Mouse (Mus musculus) thymus, adult 2 months (tissue): ENCODE measurements around the gene Alg12. TPM values are rescaled to one million over a fixed set of nuclear protein-coding genes. Genes with fewer than 3 reads are reported as not detected.
"Not testable (repeated sequence)": the region's sequence is repeated elsewhere in the genome, so short reads cannot be mapped to it uniquely, and the experiment has no call there.

Experiments used
- DNase-seq: peaks from one replicate; pipeline ENCODE4 v3.0.0; 2021
- H3K27ac ChIP-seq: fragments of 200-500 bp; 2 replicates; pipeline ENCODE4 v1.5.1; 2012; ENCODE audit warnings: low read length, control low read depth; ENCODE audit not compliant: control insufficient read depth, insufficient read depth
- H3K27me3 ChIP-seq: fragments of 200-500 bp; 2 replicates; pipeline ENCODE4 v1.6.1; 2012; ENCODE audit warnings: mild to moderate bottlenecking, low read length, moderate library complexity, mixed read lengths; ENCODE audit not compliant: control insufficient read depth, insufficient read depth
- H3K36me3 ChIP-seq: fragments of 200-500 bp; 2 replicates; pipeline ENCODE4 v1.6.1; 2012; ENCODE audit warnings: mild to moderate bottlenecking, low read length, moderate library complexity; ENCODE audit not compliant: control insufficient read depth, insufficient read depth
- H3K4me1 ChIP-seq: fragments of 200-500 bp; replicated peaks from 2 replicates; pipeline ENCODE4 v1.6.1; 2012; ENCODE audit warnings: low read length; ENCODE audit not compliant: control insufficient read depth, insufficient read depth
- H3K4me3 ChIP-seq: fragments of 200-500 bp; 2 replicates; pipeline ENCODE4 v1.5.1; 2012; ENCODE audit warnings: mild to moderate bottlenecking, low read length, control low read depth, moderate library complexity; ENCODE audit not compliant: control insufficient read depth, insufficient read depth
- CTCF ChIP-seq: fragments of 200-500 bp; IDR thresholded peaks from 2 replicates; pipeline ENCODE4 v1.5.1; 2012; ENCODE audit warnings: mild to moderate bottlenecking, control low read depth, low read length, moderate library complexity, borderline replicate concordance; ENCODE audit not compliant: control insufficient read depth, poor library complexity, insufficient read depth; ENCODE audit errors: extremely low read depth
- POLR2A ChIP-seq: fragments of 200-500 bp; IDR thresholded peaks from 2 replicates; pipeline ENCODE4 v1.6.1; 2012; ENCODE audit warnings: mild to moderate bottlenecking, low read length, control low read depth, moderate library complexity; ENCODE audit not compliant: control insufficient read depth, poor library complexity, insufficient read depth; ENCODE audit errors: extremely low read depth
- whole genome bisulfite sequencing: fragments of 180-500 bp; shearing (Covaris S2); methylation state at CpG from one replicate; pipeline ENCODE4 v1.1.7; 2018; 5-methylcytosine and 5-hydroxymethylcytosine counted together
- polyA plus RNA-seq: library from polyadenylated mRNA; depleted of rRNA; stranded (reverse); fragments of >200 nt; gene quantifications from 2 replicates; pipeline ENCODE4 v1.2.3, GENCODE M21; 2012

Gene Alg12
- polyA plus RNA-seq, 1 experiment, result 25.1 TPM

DNA sequence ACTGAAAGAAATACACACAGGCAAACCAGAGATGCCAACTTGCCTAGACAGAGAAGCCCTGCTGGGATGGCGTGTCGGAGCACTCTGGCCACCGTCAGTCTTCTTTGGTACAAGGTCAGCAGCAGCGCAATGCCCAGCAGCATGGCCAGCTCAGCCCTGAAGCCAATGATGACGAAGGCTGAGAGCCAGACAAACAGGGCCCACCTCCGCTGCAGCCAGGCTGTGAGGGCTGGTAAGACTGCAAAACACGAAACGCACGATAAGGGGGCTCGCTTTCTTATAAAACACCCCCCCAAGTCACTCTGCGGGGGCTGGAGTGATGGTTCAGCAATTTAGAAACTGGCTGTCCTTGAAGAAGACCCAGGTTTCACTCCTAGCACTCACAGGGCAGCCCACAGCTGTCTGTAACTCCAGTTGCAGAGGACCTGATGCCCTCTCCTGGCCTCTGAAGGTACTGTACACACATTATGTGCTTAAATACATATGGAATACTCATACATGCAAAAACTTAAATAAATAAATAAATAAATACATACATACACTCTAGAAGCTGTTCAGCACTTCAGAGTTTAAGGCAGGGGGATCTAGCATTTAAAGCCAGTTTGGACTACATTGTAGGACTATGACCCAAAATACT, 4.6 kb downstream of the Alg12 start:
- no peaks in the 10 kb centered on the region for H3K27me3 ChIP-seq
- WGBS, result over 99% methylated on average over 11 of the region's 11 CpGs
- no peaks in the 10 kb centered on the region; the same call in 1 of the 2 replicates for H3K4me1 ChIP-seq
- no peak overlapping the region for H3K4me3 ChIP-seq
- H3K36me3 ChIP-seq, result no peaks in the 10 kb centered on the region
- peak; percentile 20 for DNase-seq
- H3K27ac ChIP-seq, result no peak overlapping the region
- TF ChIP-seq POLR2A, result no peak
- TF ChIP-seq CTCF, result no peak

GRCm38 (mm10) chr15:88813873-88814272, 5.2 kb downstream of the Alg12 start:
- not testable (repeated sequence) for H3K4me1 ChIP-seq, H3K27me3 ChIP-seq, H3K36me3 ChIP-seq, H3K4me3 ChIP-seq, DNase-seq, H3K27ac ChIP-seq
- WGBS, result 97% methylated on average over 2 of the region's 2 CpGs

DNA sequence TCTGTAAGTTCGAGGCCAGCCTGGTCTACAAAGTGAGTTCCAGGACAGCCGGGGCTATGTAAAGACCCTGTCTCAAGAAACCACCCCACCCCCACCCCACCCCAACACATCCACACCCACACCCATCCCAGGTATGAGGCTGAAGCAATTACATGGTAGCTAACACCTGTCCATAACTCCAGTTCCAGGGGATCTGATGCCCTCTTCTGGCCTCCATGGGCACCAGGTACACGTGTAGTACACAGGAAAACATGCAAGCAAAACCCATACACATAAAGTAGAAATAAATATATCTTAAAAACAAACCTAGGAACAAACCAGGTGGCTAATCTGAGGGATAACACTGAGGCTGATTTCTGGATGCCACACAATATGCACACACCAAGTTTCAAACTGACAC, 5.9 kb downstream of the Alg12 start:
- Histone ChIP-seq H3K27ac (no peak overlapping the region), H3K4me3 (no peak overlapping the region), H3K27me3 (no peaks in the 10 kb centered on the region), H3K4me1 (no peaks in the 10 kb centered on the region; the same call in 1 of the 2 replicates), H3K36me3 (no peaks in the 10 kb centered on the region)
- no peak for TF ChIP-seq CTCF
- TF ChIP-seq POLR2A, result no peak
- WGBS, result 94% methylated on average over 3 of the region's 3 CpGs
- no peak for DNase-seq

GRCm38 (mm10) chr15:88810369-88810768, 8.7 kb downstream of the Alg12 start:
- Histone ChIP-seq H3K4me1 (no peaks in the 10 kb centered on the region), H3K27ac (no peak overlapping the region), H3K27me3 (no peaks in the 10 kb centered on the region), H3K4me3 (no peak overlapping the region), H3K36me3 (peaks cover 12% of the 10 kb centered on the region)
- TF ChIP-seq POLR2A (no peak), CTCF (no peak)
- no peak for DNase-seq
- 95% methylated on average over 2 of the region's 2 CpGs for WGBS

GRCm38 (mm10) chr15:88808121-88808520, 11.0 kb downstream of the Alg12 start:
- 95% methylated on average over 8 of the region's 8 CpGs for WGBS
- Histone ChIP-seq H3K4me3 (no peak overlapping the region), H3K27ac (no peak overlapping the region), H3K4me1 (no peaks in the 10 kb centered on the region), H3K27me3 (no peaks in the 10 kb centered on the region), H3K36me3 (peaks cover 19% of the 10 kb centered on the region)
- no peak for TF ChIP-seq POLR2A
- TF ChIP-seq CTCF, result no peak
- no peak for DNase-seq

DNA sequence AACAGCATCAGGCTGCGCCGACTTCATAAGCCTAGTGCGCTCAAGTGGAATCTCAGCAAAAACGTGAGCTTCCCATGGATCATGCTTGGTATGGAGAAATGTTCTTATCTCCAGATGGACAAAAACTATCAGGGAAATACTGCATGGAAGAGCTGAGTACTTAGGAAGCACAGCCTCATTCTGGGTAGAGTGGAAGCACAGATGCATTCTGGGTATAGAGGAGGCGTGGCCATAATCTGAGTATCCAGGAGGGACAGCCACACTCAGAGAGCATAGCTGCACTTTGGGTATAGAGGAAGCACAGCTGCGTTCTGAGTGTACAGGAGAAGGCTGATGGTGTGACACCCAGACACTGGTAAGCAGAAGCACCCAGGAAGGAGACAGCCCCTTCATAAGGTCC, 16.8 kb downstream of the Alg12 start:
- Histone ChIP-seq H3K4me3 (no peak overlapping the region), H3K36me3 (peaks cover 19% of the 10 kb centered on the region), H3K4me1 (no peaks in the 10 kb centered on the region), H3K27me3 (no peaks in the 10 kb centered on the region), H3K27ac (no peak overlapping the region)
- no peak for DNase-seq
- TF ChIP-seq CTCF (no peak), POLR2A (no peak)
- WGBS, result 92% methylated on average over 6 of the region's 6 CpGs

- TF ChIP-seq POLR2A (no peak), CTCF (no peak)
- DNase-seq, result no peak
- no peaks in the 10 kb centered on the region for H3K27me3 ChIP-seq
- H3K36me3 ChIP-seq, result peaks cover 19% of the 10 kb centered on the region
- H3K4me3 ChIP-seq, result no peak overlapping the region
- no peak overlapping the region for H3K27ac ChIP-seq
- 94% methylated on average over 3 of the region's 3 CpGs for WGBS
- no peaks in the 10 kb centered on the region for H3K4me1 ChIP-seq
Measured at GRCm38 (mm10) chr15:88801903-88802302, 17.2 kb downstream of the Alg12 start.
